Mouse (Mus musculus): ENCODE data around the gene Ankdd1a. TPM values are rescaled to one million over a fixed set of nuclear protein-coding genes. Genes with fewer than 3 reads are reported as not detected.

Gene Ankdd1a
- total RNA-seq (2021) = not detected
- long read RNA-seq, experiment 1 = 0 reads
- long read RNA-seq, experiment 2 = 0 reads

- intact Hi-C loops (cut with DNase I) = loop anchor here (5.0 kb wide), 1 partner anchor 142 kb away; no protein-coding TSS in a partner anchor
- no peak for DNase-seq
Measured at GRCm38 (mm10) chr9:65519807-65520504, at the start of gene Ankdd1a. Ankdd1a (minus strand) TSS chr9:65520193.

GRCm38 (mm10) chr9:65569491-65569971 is 49.5 kb upstream of the Ankdd1a start:
- intact Hi-C loops (cut with DNase I) = no loop called here
- peak; percentile 60 to 66 for DNase-seq

DNA sequence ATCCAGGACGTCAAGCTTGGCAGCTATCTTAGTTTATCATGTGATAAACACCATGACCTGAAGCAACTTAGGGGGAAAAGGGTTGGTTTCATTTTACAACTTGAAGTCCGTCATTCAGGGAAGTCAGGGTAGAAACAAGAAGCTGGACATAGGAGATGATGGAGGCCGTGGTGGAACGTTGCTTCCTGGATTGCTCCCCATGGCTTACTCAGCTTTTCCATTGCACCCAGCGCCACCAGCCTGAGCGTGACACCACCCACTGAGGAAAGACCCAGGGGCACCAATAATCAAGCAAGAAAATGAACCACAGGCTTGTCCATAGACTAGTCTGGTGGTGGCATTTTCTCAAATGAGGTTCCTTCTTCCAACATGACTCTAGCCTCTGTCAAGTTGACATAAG is 48.8 kb upstream of the Ankdd1a start:
- no peak for DNase-seq
- intact Hi-C loops (cut with DNase I) = no loop called here

GRCm38 (mm10) chr9:65564698-65565097 is 44.7 kb upstream of the Ankdd1a start:
- intact Hi-C loops (cut with DNase I) = no loop called here

GRCm38 (mm10) chr9:65563073-65563472 is 43.1 kb upstream of the Ankdd1a start:
- intact Hi-C loops (cut with DNase I) = no loop called here
- DNase-seq = no peak

More at GRCm38 (mm10) chr9:65564698-65565097, 44.7 kb upstream of the Ankdd1a start:
- DNase-seq = no peak

- intact Hi-C loops (cut with DNase I) = no loop called here
Measured at GRCm38 (mm10) chr9:65562081-65562506, 42.1 kb upstream of the Ankdd1a start.

DNA sequence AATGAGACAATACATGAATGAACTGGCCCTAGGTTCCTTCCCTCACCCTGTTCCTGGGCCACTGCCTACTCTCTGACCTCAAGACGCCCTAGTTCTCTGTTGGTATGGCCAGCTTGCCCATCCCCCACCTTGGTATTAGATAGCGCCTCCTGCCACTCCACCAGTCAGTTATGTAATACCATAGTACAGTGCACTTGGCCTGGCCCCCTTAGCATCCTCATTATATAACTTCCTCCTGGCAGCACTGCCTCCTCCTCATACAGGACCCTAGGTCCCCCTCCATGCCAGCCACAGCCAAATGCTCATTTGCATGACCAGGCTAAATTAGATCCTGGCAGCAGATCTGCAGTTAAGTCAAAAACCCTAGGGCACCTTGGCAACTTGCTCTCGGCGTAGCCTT is 41.0 kb upstream of the Ankdd1a start:
- intact Hi-C loops (cut with DNase I) = no loop called here
- peak in 1 of 2 experiments; percentile 52 for DNase-seq

More at GRCm38 (mm10) chr9:65562081-65562506, 42.1 kb upstream of the Ankdd1a start:
- DNase-seq = peak; percentile 65 to 78

- no peak for DNase-seq
- intact Hi-C loops (cut with DNase I) = no loop called here
Measured at GRCm38 (mm10) chr9:65558806-65559205, 38.8 kb upstream of the Ankdd1a start.

- no peak for DNase-seq
- intact Hi-C loops (cut with DNase I) = no loop called here
Measured at GRCm38 (mm10) chr9:65556979-65557378, 37.0 kb upstream of the Ankdd1a start.

GRCm38 (mm10) chr9:65556349-65556748 is 36.4 kb upstream of the Ankdd1a start:
- DNase-seq = no peak
- intact Hi-C loops (cut with DNase I) = no loop called here

DNA sequence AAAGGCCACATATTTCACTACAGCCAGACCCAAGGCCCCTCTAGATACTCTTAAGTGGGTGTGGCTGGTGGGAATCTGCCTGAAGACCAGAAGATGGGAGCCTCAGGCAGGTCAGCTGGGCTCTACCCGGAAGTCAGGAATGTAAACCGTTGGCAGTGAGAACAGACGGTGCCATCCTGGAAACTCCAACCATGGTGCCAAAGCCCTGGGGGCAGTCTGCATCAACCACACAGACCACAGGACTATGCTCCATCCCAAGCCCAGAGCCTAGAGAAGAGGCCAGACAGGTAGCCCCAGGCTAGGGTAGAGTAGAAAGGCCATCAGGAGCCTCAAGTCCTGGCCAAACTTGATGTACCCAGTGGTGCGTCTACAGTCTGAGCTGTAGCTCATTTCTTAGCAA is 35.6 kb upstream of the Ankdd1a start:
- no peak for DNase-seq
- intact Hi-C loops (cut with DNase I) = no loop called here

DNA sequence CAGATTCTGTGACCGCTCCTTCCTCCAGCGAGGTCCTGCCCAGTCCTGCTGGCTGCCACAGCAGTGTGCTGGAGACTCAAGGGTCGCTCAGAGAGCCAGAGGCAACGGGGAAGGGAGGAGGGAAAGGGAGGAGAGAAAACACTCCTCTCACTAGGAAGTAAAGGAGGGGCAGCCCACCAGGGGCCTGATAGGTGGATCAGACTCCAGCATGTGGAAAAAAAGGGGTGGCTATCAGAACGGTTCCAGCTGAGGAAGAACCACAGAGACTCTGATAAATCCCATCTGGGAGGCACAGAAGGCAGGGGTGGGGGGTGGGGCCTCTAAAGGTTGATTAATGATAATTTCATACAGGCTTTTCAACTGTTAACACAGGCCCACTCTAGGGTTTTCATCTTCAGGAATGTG is 35.0 kb upstream of the Ankdd1a start:
- no peak for DNase-seq
- intact Hi-C loops (cut with DNase I) = no loop called here

- intact Hi-C loops (cut with DNase I) = loop anchor here (2.0 kb wide), 1 partner anchor 26 kb away; no protein-coding TSS in a partner anchor
- DNase-seq = no peak
Measured at GRCm38 (mm10) chr9:65552711-65553110, 32.7 kb upstream of the Ankdd1a start.

- no peak for DNase-seq
- intact Hi-C loops (cut with DNase I) = loop anchor here (2.0 kb wide), 1 partner anchor 27 kb away; no protein-coding TSS in a partner anchor
Measured at GRCm38 (mm10) chr9:65552141-65552540, 32.1 kb upstream of the Ankdd1a start.

- peak; percentile 80 to 82 for DNase-seq
- intact Hi-C loops (cut with DNase I) = no loop called here
Measured at GRCm38 (mm10) chr9:65551035-65551434, 31.0 kb upstream of the Ankdd1a start.

DNA sequence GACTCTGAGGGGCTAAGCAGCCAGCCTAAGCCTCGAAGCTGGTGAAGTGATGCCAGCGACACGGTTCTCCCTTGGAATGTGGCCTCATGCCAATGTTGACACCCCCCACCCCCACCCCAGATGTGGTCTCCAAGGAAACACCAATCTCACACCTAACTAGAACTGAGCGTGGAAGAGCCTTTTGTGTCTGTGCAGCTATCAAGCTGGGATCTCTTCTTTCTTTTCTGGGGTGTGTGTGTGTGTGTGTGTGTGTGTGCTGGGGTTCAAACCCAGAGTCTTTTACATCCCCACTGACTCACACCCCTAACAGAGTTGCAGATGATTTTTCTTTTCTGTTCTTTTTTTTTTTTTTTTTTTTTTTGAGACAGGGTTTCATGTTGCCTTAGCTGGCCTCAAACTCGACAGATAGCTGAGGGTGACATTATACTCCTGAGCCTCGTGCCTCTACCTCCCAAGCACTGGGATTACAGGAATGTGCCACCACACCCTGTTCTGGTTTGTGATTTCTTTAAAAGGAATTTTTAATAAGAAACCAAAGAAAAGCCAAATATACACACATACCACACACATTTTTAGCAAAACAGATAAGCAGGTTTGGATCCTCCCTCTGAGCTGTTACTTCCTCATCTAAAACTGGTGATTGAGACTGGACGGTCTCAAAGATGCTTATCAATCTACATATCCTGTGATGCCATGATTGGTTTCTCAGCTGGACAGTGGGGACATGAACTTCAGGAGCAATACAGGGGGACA is 30.3 kb upstream of the Ankdd1a start:
- intact Hi-C loops (cut with DNase I) = no loop called here

GRCm38 (mm10) chr9:65549643-65550042 is 29.6 kb upstream of the Ankdd1a start:
- intact Hi-C loops (cut with DNase I) = no loop called here
- no peak for DNase-seq

More for the DNA sequence above, 30.3 kb upstream of the Ankdd1a start:
- DNase-seq = no peak

GRCm38 (mm10) chr9:65549139-65549538 is 29.1 kb upstream of the Ankdd1a start:
- intact Hi-C loops (cut with DNase I) = no loop called here
- no peak for DNase-seq

GRCm38 (mm10) chr9:65548311-65548710 is 28.3 kb upstream of the Ankdd1a start:
- intact Hi-C loops (cut with DNase I) = no loop called here
- no peak for DNase-seq

GRCm38 (mm10) chr9:65547844-65548243 is 27.9 kb upstream of the Ankdd1a start:
- DNase-seq = no peak

DNA sequence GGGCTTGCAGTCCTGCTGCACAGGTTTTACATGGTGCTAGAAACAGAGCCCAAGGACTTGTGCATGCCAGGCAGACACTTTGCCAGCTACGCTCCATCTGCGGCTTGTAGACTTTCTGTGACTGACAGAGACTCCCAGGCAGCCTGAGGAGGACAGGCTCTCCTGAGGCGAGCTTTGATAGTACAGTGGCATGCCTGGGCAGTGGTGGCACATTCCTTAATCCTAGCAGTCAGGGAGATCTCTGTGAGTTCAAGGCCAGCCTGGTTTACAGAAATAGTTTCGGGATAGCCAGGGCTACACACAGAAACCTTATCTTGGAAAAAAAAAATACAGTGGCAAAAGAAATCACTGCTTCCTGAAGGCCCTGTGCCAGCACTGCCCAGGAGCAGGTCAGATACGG is 27.1 kb upstream of the Ankdd1a start:
- no peak for DNase-seq

More at GRCm38 (mm10) chr9:65547844-65548243, 27.9 kb upstream of the Ankdd1a start:
- intact Hi-C loops (cut with DNase I) = no loop called here

More for the DNA sequence above, 27.1 kb upstream of the Ankdd1a start:
- intact Hi-C loops (cut with DNase I) = no loop called here
